Mouse (Mus musculus) liver, postnatal 0 days (tissue): ENCODE data around the gene Pik3cd. TPM values are rescaled to one million over a fixed set of nuclear protein-coding genes. Genes with fewer than 3 reads are reported as not detected.

Source experiments
- ATAC-seq: fragments of 200-750 bp; cut with Nextera tagmentation; 2 replicates; pipeline ENCODE4 v1.8.0; 2017; ENCODE audit warnings: mild to moderate bottlenecking, moderate library complexity
- DNase-seq: peaks from one replicate; pipeline ENCODE4 v3.0.0-alpha.2; 2016
- H3K27ac ChIP-seq: fragments of 300-500 bp; sonication (generic); 2 replicates; pipeline ENCODE4 v1.5.1; 2014; ENCODE audit warnings: antibody characterized with exemption, moderate library complexity, mild to moderate bottlenecking, low read depth
- H3K27me3 ChIP-seq: fragments of 300-500 bp; sonication (generic); 2 replicates; pipeline ENCODE4 v1.6.1; 2014; ENCODE audit warnings: low read length, control low read depth, mixed read lengths; ENCODE audit not compliant: insufficient read depth
- H3K36me3 ChIP-seq: fragments of 300-500 bp; sonication (generic); replicated peaks from 2 replicates; pipeline ENCODE4 v1.6.1; 2014; ENCODE audit warnings: mild to moderate bottlenecking, control low read depth, low read length, moderate library complexity, mixed read lengths; ENCODE audit not compliant: insufficient read depth
- H3K4me1 ChIP-seq: fragments of 300-500 bp; sonication (generic); 2 replicates; pipeline ENCODE4 v1.6.1; 2014; ENCODE audit warnings: antibody characterized with exemption, mild to moderate bottlenecking, control low read depth; ENCODE audit not compliant: insufficient read depth
- H3K4me2 ChIP-seq: fragments of 300-500 bp; sonication (generic); 2 replicates; pipeline ENCODE4 v1.6.1; 2014; ENCODE audit warnings: low read depth, mild to moderate bottlenecking, low read length, moderate library complexity, mixed read lengths
- H3K4me3 ChIP-seq: fragments of 300-500 bp; sonication (generic); 2 replicates; pipeline ENCODE4 v1.5.1; 2014; ENCODE audit warnings: low read depth, low read length
- H3K9ac ChIP-seq: fragments of 300-500 bp; sonication (generic); replicated peaks from 2 replicates; pipeline ENCODE4 v1.6.1; 2014; ENCODE audit warnings: mild to moderate bottlenecking, moderate library complexity
- H3K9me3 ChIP-seq: fragments of 300-500 bp; sonication (generic); 2 replicates; pipeline ENCODE4 v1.6.1; 2016; ENCODE audit warnings: mild to moderate bottlenecking, control low read depth, low read length, mixed read lengths
- CTCF ChIP-seq: sonication (generic); IDR thresholded peaks from 2 replicates; pipeline ENCODE4 v1.5.1; 2016; ENCODE audit warnings: antibody characterized with exemption, low read depth
- EP300 ChIP-seq: IDR thresholded peaks from 2 replicates; pipeline ENCODE4 v1.6.1; 2016; ENCODE audit warnings: antibody characterized with exemption, low read depth, mild to moderate bottlenecking
- whole genome bisulfite sequencing: fragments of 180-500 bp; shearing (Covaris S2); extraction: QIAGEN DNeasy Blood & Tissue Kit; methylation state at CpG from one replicate; pipeline ENCODE4 v1.1.7; 2014; ENCODE audit not compliant: insufficient replicate concordance; 5-methylcytosine and 5-hydroxymethylcytosine counted together
- polyA plus RNA-seq: library from polyadenylated mRNA; unstranded; fragments of >200 nt; fragmentation: Nextera tagmentation; extraction: Ambion mirVana; gene quantifications from 2 replicates; pipeline ENCODE4 v1.2.1, GENCODE M21; 2015

The Pik3cd gene
- polyA plus RNA-seq, 1 experiment from 2014 or later = 7.8 TPM

- no peak overlapping the region for H3K27ac ChIP-seq
- peak; percentile 22 for ATAC-seq
- H3K9ac ChIP-seq = no peak overlapping the region
- H3K4me2 ChIP-seq = no peak overlapping the region
- DNase-seq = no peak
- H3K4me1 ChIP-seq = peaks cover 11% of the 10 kb centered on the region
- no peak overlapping the region for H3K4me3 ChIP-seq
- TF ChIP-seq EP300 (no peak), CTCF (no peak)
- 0 out of 2 replicates have a peak, but pooled peaks cover 5% of the 10 kb centered on the region for H3K36me3 ChIP-seq
- H3K27me3 ChIP-seq = no peaks in the 10 kb centered on the region
- no peaks in the 10 kb centered on the region for H3K9me3 ChIP-seq
- 56% methylated on average over 14 of the region's 14 CpGs for WGBS
Measured at GRCm38 (mm10) chr4:149661967-149662589, 40.3 kb downstream of the Pik3cd start.

- no peak for ATAC-seq
- TF ChIP-seq CTCF (no peak), EP300 (no peak)
- DNase-seq = no peak
- H3K36me3 ChIP-seq = 0 out of 2 replicates have a peak, but pooled peaks cover 5% of the 10 kb centered on the region
- no peak overlapping the region for H3K27ac ChIP-seq
- H3K4me1 ChIP-seq = peaks cover 7% of the 10 kb centered on the region
- no peak overlapping the region for H3K9ac ChIP-seq
- no peaks in the 10 kb centered on the region for H3K27me3 ChIP-seq
- no peak overlapping the region for H3K4me2 ChIP-seq
- WGBS = 59% methylated on average over 7 of the region's 7 CpGs
- no peaks in the 10 kb centered on the region for H3K9me3 ChIP-seq
- H3K4me3 ChIP-seq = no peak overlapping the region
Measured at GRCm38 (mm10) chr4:149660598-149660997, 41.8 kb downstream of the Pik3cd start.

- no peak overlapping the region for H3K9ac ChIP-seq
- TF ChIP-seq EP300 = no peak
- no peak for TF ChIP-seq CTCF
- ATAC-seq (no peak), DNase-seq (no peak)
- H3K36me3 ChIP-seq = peaks cover 9% of the 10 kb centered on the region; the same call in 1 of the 2 replicates
- no peaks in the 10 kb centered on the region for H3K27me3 ChIP-seq
- no peak overlapping the region for H3K4me2 ChIP-seq
- H3K4me1 ChIP-seq = peaks cover 3% of the 10 kb centered on the region; the same call in 1 of the 2 replicates
- 80% methylated on average over 25 of the region's 25 CpGs for WGBS
- no peak overlapping the region for H3K27ac ChIP-seq
- H3K9me3 ChIP-seq = no peaks in the 10 kb centered on the region
- H3K4me3 ChIP-seq = no peak overlapping the region
Measured at GRCm38 (mm10) chr4:149659495-149660116, 42.8 kb downstream of the Pik3cd start.

GRCm38 (mm10) chr4:149657858-149658416 is 44.4 kb downstream of the Pik3cd start:
- DNase-seq (peak; percentile 44), ATAC-seq (peak; percentile 60)
- no peak for TF ChIP-seq CTCF
- no peak for TF ChIP-seq EP300
- WGBS = 47% methylated on average over 11 of the region's 11 CpGs
- H3K4me1 ChIP-seq = no peaks in the 10 kb centered on the region
- H3K36me3 ChIP-seq = peaks cover 22% of the 10 kb centered on the region
- no peak overlapping the region for H3K4me3 ChIP-seq
- no peaks in the 10 kb centered on the region for H3K27me3 ChIP-seq
- H3K27ac ChIP-seq = no peak overlapping the region
- H3K4me2 ChIP-seq = no peak overlapping the region
- no peaks in the 10 kb centered on the region for H3K9me3 ChIP-seq
- no peak overlapping the region for H3K9ac ChIP-seq

GRCm38 (mm10) chr4:149654232-149654631 is 48.1 kb downstream of the Pik3cd start:
- H3K9ac ChIP-seq = no peak overlapping the region
- 80% methylated on average over 4 of the region's 4 CpGs for WGBS
- no peak overlapping the region for H3K4me3 ChIP-seq
- ATAC-seq (no peak), DNase-seq (peak; percentile 57)
- no peak overlapping the region for H3K4me2 ChIP-seq
- peaks cover 4% of the 10 kb centered on the region; the same call in 1 of the 2 replicates for H3K4me1 ChIP-seq
- no peaks in the 10 kb centered on the region for H3K27me3 ChIP-seq
- no peak overlapping the region for H3K27ac ChIP-seq
- H3K36me3 ChIP-seq = peaks cover 37% of the 10 kb centered on the region
- H3K9me3 ChIP-seq = no peaks in the 10 kb centered on the region
- TF ChIP-seq EP300 = no peak
- peak; percentile 88 for TF ChIP-seq CTCF

- DNase-seq (peak; percentile 79), ATAC-seq (peak; percentile 35)
- Histone ChIP-seq H3K4me1 (peaks cover 4% of the 10 kb centered on the region; the same call in 1 of the 2 replicates), H3K36me3 (peaks cover 39% of the 10 kb centered on the region), H3K4me3 (no peak overlapping the region), H3K9ac (no peak overlapping the region), H3K27me3 (no peaks in the 10 kb centered on the region), H3K4me2 (no peak overlapping the region), H3K27ac (no peak overlapping the region), H3K9me3 (no peaks in the 10 kb centered on the region)
- WGBS = 62% methylated on average over 24 of the region's 24 CpGs
- TF ChIP-seq EP300 (no peak), CTCF (peak; percentile 83)
Measured at GRCm38 (mm10) chr4:149650493-149651193, 51.7 kb downstream of the Pik3cd start.
